Mouse (Mus musculus): ENCODE measurements around the gene Ddx58. TPM values are rescaled to one million over a fixed set of nuclear protein-coding genes. Genes with fewer than 3 reads are reported as not detected.

The Ddx58 gene
- polyA plus RNA-seq, 1 experiment from 2014 or later, result 63.2 TPM

GRCm38 (mm10) chr4:40154751-40155150 is 84.9 kb downstream of the Ddx58 start:
- Histone ChIP-seq H3K79me2 (ENCODE audit: inconsistent target) (peaks cover 97% of the 10 kb centered on the region), H3K4me3 (ENCODE audit: inconsistent target) (no peak overlapping the region), H3K36me3 (ENCODE audit: inconsistent target) (no peaks in the 10 kb centered on the region), H3K27ac (no peak overlapping the region)
- WGBS (ENCODE audit: missing documents), result 89% methylated on average over 4 of the region's 4 CpGs

Other genes starting within 250 kb of the Ddx58 start
- 35.1 to 41.5 TPM (median 40.7 TPM) in 3 replicates for gene Aco1, start 96.7 kb downstream of the Ddx58 start, polyA plus RNA-seq (2018)
- gene Smim27, start 29.8 kb upstream of the Ddx58 start, polyA plus RNA-seq (2018), result 0.82 to 5.0 TPM (median 4.7 TPM) in 3 replicates
- 31.6 to 53.7 TPM (median 31.7 TPM) in 3 replicates for gene Topors, start 30.0 kb upstream of the Ddx58 start, polyA plus RNA-seq (2018)
- 20.0 to 125 TPM (median 65.2 TPM) in 3 replicates for gene Ndufb6, start 39.6 kb upstream of the Ddx58 start, polyA plus RNA-seq (2018)
- gene Tmem215, start 232.4 kb upstream of the Ddx58 start, polyA plus RNA-seq (2018), result 0.08 TPM in 1 of 3 replicates, not detected in the others